Mouse (Mus musculus) cerebellum, adult 11-12 months (tissue): ENCODE measurements at regions not wholly inside any gene's neighbourhood (a gene's known extent, or its start where the extent isn't known, plus 50 kb on each side); places are given as distances from the start of the nearest gene placed in this dataset.

ENCODE experiments used
- DNase-seq: peaks from one replicate; pipeline ENCODE4 v3.0.0; 2022

DNA sequence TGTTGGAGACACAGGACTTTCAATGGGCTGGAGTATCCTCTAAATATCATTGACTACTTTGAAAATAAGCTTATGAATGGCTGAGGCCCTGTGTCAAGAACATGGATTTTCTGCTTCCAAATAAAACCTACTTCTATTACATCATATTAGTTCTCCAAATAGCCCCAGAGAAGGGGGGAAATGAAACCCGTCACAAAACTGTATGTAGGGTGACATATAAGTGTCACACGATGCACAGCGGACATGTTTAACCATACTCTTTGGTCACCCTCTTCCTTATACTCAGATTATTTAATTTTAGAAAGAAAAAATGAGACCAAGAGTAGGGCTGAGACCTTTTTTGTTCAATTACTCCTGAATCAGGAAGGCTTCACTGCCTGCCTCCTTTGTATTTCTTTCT, 189.2 kb upstream of the Creb1 start:
- no peak for DNase-seq

DNA sequence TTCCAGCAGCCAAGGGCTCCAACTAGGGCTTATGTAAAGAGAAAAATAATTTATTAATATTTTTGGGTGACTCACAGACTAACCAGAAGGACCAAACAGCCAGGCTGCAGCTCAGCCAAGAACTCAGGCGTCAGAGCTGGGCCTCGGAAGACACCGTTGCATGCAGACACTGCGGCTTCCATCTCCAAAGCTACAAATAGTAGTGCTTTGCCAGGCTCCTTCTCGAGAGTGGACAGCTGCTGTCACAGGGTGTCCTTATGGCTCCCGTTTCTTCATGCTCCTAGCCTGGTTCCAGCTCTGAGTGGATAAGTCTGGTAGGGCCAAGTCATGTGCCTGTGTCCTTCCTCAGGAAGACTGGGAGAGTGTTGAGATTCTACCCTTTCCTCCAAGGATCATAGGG, 190.8 kb upstream of the Creb1 start:
- DNase-seq: peak; percentile 98

DNA sequence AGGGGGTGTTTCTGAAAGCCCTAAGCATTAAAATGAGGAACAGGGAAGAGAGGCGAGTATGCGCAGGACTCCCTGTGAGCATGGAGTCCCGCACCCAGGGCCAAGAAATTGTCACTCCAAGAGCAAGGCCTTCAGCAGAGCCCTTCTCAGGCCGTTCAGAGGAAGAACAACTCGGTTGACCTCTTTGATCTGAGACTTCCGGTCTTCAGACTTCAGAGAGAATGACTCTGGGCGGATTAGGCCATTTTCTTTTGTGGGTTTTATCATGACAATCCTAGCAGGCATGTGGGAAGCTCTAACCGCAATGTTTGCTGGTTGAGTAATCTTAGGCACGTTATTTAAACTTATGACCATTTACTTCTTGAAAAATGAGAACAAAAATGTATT, 193.9 kb upstream of the Creb1 start:
- DNase-seq: no peak

DNA sequence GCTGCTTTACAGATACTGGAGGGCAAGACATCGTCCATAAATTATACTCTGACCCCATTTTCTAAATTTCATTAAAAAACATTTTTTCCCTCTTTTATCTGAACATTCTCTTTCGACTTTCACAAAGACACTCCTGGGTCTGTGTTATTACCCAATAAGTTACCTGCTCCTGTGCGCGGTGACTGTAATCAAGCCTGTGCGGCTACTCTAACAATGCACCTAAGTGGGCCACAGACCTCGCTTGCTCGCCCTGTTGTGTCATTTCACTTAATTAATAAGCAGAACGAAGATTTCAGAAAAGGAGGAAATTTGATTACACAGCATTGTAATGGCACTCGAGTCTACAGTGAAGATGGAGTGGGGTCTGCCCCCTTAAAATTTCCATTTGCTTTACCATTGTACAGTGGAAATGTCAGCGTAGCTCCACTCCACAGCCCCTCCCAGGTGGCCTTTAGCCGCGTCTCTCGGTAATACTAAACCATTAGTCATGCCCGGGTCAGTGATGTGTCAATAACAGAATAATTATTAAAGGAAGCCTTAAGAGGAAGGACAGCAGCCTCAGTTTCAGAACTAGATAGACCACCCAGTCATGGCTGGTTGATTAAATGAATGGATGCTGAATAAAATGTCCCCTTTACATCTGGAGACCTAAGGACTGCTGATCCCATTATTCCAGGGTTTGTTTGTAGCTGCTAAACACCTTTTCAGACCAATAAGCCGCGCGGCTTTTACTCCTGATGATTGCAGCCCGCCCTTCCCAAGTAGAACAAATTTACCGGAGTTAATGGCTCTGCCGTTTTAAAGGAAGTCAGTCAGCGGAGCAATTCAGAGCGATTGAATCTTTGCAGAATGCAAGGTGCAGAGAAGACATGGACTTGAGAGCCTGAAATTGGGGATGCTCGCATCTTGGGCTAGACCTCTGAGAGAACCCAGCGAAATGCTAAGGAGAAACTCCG, 194.5 kb upstream of the Creb1 start:
- no peak for DNase-seq

DNA sequence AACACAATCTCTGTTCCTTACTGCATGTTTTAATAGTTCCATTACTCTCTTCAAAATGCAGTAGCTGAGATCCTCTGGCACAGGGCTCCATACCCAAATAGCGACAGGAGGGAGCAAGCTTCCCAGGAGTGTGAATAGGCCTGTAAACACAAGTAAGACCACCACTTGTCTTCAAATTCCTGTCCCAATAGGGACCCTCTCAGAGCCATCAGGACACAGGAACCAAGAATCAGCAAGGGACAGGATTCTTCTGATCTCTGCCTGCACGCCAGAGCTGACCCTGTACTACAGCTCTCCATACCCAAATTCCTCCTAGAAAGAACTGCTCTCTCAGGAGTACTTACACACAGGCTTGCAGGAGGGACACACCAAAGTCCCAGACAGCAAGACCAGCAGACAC, 200.9 kb upstream of the Creb1 start:
- DNase-seq: no peak

DNA sequence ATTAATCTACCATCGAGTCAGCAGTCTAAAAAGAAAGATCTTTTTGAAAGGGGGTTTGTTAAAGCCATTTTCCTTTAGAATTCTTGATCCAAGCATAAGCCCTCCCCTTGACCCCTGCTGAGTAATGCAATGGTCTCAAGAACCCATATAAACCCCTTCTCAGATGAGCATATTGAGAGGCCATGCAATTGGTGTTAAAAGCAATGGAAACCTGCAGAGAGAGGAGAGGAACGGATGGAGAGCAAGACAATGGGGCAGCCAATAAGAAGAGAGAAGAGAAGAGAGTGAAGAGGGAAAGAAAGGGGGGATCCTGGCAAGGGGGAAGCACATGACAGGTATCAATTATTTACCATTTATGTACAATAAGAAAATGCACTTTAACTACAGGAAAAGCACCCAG, 201.7 kb upstream of the Creb1 start:
- no peak for DNase-seq

DNA sequence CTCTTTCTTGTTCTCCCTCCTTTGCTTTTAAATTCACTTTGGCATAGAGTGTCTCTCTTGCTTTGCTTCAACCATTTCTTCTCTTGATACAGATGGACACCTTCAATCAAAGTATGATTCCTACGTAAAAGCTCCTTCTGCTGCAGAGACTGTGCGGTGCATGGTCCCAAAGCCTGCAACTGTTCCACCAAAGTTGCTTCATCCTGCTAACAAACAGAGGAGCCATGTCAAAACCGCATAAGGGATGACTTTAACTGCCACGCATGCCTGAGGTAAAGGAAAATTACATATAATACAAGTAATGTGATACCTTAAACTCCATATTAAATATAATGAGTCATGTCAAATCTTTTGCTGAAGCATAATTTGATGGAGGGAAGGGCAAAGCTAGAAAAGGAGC, 200.1 kb upstream of the Klf7 start:
- DNase-seq: no peak

DNA sequence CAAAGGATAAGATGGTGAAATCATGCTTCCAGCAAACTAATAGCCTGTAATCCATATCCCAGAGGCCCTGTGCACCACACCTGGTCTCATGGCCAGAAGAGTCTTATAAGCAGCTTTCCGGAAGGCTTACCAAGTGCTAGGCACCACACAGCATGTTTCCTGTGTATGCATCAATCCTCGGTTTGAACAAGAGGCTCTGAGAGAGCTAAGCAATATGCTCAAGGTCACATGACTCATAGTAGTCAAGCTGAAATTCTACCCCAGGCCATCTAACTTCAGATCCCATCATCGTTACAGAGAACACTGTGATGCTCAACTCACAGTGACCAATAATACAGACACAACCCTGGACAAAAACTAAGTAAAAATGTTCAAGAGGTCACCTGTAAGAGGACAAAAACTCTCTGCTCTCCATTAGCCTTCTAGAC, 197.1 kb upstream of the Klf7 start:
- no peak for DNase-seq

DNA sequence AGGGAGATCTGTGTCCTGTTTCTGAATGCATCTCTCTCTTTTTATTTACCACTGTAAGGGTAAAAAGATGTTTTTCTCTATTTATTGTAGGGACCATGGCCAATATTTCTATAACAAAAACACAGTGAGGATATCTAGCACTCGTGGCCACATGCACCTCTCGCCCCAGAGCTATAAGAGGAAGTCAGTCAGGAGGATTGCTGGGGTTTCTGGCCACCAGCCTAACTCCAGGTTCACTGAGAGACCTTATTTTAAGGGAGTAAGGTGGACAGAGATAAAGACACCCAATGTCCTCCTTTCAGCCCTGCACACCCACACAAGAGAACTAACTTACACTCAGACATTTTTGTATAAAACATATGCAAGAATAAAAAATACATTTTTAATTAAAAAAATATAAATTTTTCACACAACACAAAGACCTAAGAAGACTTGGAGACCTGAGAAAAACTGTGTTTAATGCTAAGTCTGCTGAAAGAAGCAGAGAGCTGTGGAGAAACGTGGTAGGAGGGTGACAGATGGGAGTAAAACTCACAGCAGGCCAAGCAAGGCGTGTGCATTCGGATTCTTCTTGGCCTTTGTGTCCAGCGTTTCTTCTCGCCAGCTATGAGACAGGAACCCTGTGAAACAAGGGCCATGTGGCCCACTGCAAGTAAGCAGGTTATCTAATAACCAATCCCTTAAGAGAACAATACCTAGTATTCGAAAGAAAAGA, 196.5 kb upstream of the Klf7 start:
- peak; percentile 54 for DNase-seq

DNA sequence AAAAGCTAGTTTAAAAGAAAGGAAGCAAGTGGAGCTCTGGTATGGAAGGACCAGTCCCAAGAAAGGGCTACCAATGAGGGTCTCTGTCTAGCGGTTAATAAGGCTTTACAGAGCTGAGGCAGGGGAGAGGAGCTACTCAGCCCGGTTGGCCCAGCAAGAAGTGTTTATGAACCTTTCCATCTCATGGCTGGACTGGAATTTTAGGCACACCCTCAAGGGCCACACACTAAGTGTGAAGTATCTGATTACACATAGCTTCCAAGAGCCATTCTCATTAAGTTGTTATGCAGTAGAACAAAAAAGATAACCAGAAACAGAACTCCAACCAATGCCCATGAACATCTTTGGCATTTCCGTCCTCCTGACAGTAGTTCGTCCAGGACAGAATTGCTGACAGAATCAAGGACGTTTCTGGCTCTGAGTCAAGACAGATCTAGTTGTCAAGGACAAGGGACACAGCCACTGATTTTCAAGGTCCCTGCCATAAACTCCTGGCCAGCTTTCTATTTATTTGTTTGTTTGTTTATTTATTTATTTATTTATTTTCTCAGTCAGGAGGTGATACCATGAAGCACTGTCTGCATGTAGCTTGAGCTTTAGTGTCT, 195.1 kb upstream of the Klf7 start:
- no peak for DNase-seq

DNA sequence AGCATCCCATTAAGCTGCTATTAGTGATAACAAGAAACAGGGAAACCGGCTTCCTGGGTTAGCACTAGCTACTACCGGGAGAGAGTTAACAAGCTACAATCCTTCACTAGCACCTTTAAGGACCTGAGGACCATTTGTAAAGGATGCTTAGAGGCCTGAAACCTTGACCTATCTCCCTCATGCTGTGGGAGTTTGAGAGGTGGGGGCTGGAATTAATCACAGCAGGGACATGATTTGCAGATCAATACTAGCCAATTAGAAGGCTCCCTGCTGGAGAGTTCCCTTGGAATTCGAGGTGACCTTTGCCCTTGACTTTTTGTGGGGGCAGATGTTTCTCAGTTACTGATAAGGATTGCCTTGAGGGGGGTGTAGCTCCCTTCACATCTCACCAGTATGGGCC, 189.3 kb upstream of the Klf7 start:
- no peak for DNase-seq

DNA sequence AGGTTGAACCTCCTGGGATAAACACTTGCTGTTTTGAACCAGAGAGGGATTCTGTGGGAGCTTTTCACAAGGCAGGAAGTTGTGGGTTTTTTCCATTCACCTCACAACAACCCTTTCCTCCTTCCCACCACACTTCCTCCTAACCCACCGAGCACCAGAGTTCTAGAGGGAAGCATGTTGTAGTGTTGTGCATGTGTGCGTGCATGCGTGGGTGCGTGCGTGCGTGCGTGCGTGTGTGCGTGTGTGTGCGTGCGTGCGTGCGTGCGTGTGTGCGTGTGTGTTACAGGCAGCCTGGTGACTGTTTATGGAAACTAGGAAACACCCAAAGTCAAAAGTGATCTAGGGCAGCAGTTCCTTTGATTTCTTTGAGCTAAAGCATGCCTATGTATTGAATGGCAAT, 186.5 kb upstream of the Klf7 start:
- DNase-seq: no peak

DNA sequence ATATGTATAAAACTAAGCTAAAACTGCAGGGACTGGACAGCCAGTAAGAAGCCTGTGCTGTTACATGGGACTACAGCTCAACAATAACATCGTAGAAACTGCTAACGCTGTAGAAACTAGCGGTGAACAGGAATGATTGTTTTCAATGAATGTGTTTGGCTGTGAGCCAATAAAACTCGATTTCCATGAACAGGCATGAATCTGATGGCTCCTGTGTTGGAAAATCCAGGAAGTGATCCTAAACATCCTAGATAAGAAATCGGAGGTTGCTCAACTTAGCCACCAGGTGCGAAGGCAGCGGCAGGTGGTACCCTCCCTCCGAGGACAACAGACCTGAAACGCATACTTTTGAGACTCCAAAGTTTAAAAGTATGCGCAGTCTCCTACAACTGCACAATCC, 186.0 kb upstream of the Klf7 start:
- DNase-seq: no peak

DNA sequence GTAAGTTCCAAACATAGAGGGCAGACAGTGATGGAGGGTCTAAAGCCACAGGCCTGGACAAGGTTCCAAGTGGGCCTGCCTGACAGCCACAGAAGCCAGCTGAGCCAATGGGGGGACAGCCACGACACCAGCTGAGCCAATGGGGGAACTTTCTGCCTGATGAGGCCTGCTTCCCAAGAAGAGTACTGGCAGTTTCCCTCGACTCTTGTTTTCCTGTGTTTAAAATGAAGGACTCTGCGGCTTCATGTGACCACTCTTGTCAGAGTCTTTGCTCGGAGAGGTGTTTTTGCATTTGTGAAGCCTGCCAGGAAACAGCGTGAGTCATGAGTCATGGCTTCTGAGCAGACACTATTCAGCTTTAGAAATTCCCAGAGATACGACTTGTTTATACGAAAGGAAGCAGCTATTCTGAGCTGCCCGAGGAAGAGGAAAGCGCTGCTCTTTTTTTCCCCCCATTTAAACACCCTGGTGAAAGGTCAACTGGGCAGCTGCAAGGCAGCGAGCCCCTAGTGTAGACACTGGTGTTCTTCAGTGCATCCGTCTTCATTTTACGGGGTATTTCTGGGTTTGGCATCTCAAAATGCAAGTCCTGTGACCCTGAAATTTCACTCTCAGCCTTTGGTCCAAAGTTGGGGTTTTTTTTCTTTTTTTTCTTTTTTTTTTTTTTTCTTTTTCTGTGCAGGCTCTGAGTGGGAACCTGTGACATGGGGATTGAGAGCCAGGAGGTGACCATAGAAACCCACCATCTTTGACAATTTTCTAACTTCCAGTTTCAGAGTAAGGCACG, 183.5 kb upstream of the Klf7 start:
- DNase-seq: peak; percentile 78

DNA sequence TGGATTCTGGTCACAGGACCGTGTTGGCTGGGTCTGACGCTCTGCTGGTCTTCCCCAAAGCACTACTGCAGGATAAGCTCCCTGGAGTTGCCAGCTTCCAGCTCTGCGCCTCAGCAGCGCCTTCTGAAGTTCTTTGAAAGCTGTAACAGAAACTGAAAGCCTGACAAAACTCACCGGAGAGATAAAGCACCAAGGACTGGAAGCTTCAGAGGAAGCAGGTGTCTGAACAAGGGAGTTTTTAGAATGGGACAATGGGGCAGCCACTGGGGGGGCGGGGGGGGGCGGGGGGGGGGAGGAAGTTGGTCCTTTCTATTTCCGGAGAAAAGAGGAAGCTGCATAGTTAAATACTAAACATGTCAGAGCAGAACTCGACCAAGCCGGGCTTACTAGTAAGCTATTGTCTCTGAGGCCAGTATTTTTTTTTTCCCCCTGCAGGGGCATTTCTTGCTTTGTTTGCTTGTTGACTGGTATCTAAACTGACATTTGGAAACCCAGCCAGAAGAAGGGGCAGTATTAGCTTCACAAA, 180.8 kb upstream of the Klf7 start:
- no peak for DNase-seq

DNA sequence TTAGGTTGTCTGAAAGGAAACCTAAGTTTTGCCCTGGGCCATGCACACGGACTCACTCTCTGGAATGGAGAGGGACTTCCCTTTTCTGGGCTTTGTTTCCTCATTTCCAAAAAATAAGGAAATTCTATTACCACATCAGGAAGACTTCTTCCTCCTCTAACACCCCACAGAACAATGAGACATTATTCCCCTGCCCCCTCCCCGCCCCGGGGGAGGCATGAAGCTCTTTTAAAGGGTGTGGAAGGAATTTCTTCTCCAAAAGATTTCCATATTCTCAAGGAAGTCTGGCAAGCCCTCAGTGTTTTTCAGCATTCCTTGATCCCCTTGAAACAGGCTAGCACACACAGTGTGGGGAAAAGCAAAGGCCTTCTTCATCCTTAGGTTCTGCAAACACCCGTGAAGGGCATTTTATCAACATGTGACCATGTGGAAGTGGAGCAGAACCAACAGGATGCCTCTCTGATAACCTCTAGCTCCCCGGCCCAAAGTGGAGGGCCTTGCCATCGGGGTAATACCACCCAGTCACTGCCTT, 179.5 kb upstream of the Klf7 start:
- DNase-seq: no peak

DNA sequence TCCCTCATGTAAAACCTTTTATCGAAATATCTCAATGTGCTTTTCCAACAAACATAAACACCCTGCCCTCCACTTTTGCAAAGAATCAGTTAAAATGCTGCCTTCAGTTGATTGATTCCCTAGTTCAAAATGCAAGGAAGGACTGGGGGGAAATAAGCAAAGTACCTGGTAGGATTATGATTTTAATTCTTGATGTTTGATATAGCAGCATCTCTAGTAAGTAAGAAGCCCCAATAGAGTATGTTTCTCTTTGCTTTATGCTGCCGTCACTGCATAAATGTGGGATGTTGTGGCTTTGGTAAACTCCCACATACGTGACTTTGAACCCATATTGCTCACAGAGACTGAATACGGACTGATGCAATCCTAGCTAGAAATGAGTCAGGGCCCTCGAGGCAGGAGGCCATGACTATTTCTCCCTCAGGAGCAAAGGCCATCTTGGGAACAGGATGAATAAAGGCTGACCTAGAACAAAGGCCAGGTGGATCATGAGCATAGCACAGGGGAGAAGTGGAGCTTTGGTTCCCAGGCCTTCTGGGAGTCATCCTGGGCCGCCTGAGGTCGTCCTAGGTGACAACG, 179.0 kb upstream of the Klf7 start:
- DNase-seq: no peak

DNA sequence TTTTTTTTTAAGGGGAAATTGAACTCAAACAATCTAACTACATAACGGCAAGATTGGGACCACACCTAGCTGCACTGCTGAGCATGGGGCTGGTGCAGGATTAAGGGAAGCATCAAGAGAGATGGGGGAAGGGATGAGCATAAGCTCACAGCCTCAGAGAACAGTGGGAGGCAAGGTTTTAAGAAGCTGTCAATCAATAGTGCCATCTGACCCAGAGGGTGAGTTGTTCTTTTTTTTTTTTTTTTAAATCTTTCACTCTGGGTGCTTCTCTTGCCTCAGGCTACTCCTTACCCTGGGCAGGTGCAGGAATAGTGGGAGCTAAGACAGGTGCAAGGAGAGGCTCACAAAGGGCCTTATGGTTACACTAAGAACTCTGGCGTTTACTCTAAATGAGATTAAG, 176.9 kb upstream of the Klf7 start:
- DNase-seq: no peak

DNA sequence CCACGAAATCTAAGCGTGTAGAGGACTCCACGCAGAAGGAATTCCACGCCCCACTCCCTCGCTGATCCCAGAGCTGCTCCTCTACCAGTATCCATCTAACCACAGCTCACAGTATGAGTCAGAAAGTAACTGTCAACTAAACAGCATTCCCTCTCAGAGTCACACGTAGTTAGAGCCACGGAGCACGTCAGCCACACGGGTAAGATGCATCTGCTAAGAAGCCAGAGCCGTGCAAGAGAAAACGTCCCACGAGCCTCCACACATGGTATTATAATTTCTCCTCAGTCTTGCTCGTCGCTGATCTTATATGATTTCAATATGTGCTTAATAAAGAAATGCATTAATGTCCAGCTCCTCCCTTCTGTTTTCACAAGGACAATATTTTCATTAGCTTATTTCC, 176.1 kb upstream of the Klf7 start:
- DNase-seq: no peak

DNA sequence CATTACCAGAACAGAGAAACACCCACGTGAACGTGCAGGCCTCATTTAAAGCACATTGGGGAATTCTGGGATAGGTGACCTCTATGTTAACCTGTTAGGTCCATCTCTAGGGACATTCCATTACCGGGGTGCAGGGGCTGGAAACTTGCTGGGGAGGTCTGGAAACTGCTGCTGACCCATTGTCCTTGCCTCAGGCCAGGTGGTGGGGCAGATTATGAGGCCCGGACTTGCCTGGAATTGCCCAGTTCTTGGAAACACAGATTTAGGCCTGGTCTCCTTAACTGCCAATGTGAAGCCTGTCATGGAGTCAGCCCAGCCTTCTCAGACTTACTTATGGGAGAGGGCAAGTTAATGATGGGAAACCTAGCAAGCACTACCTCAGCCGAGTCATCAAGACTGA, 175.3 kb upstream of the Klf7 start:
- no peak for DNase-seq

DNA sequence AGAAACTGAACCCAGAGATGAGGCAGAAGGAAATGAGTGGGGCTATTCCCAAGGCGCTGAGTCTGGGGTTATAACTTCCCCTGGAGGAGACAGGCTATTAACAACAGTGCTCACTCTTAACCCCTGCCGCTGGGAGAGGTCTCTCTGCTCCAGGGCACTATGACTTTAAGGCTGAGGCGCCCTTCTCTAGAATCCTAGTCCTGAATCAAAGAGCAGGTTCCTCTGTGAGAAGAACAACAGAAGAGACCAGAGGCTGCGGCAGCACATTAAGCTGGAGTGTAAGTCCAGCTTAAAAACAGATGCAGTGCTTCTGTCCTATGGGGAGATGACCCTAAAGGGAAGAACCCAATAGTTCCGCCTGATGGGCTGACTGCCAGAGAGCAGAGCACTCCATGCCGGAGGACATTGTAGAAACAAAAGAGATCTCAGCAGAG, 173.4 kb upstream of the Klf7 start:
- DNase-seq: no peak

DNA sequence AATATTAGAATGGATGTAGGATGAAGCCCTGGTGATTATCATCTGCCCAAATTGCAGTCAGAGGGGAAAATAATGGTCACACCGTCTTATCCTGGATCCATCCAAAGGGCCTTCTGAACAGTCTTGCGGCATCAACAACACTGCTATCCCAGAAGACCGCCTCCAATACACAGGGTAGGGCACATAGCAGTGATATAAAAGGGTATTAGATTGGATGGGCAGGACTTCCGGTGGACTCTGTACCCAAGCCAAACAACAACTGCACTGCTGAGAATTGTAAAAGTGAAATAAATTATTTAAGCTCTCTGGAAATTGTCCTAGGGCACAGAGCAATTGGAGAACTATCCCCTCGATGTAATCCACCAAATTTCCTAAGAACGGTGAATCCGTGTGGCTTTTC, 173.0 kb upstream of the Klf7 start:
- no peak for DNase-seq
